Mouse (Mus musculus): ENCODE results near the gene Cygb. TPM values are rescaled to one million over a fixed set of nuclear protein-coding genes. Genes with fewer than 3 reads are reported as not detected.

The Cygb gene
- total and polyA plus RNA-seq, 2 experiments from 2014 or later = 21.1 to 38.8 TPM

DNA sequence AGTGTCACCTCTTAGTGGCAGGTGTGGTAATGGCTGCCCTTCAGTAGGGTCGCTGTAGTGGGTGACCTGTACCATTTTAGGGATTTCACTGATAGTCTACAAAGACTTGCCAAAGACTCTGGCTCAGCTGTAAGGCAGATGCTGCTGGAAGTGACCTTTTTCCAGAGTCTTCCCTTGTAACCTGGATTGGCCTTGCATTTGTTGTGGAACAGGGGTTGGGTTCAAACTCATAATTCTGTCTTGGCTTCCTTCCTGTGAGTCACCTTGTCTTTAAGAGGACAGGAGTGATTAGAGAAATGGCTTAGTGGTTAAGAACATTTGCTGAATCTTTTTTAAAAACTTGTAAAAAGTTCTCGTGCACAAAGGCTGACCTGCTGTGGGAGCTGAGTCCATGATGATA lies 19.3 kb upstream of the Cygb start:
- TF ChIP-seq EP300 (IDR thresholded peaks at IDR 0.05; ENCODE audit: low read depth) = no peak
- TF ChIP-seq CTCF (IDR thresholded peaks at IDR 0.05; ENCODE audit: low read depth) = no peak
- Histone ChIP-seq H3K4me1 (ENCODE audit: control insufficient read depth, insufficient read depth) (peaks cover 28% of the 10 kb centered on the region), H3K9me3 (replicated peaks; ENCODE audit: control insufficient read depth, low read length) (no peaks in the 10 kb centered on the region), H3K4me3 (ENCODE audit: low read depth, low read length) (no peak overlapping the region), H3K27me3 (ENCODE audit: control insufficient read depth, insufficient read depth, low read length) (no peaks in the 10 kb centered on the region), H3K27ac (ENCODE audit: low read depth) (no peak overlapping the region), H3K9ac (replicated peaks; ENCODE audit: low read depth, low read length) (0 out of 2 replicates have a peak overlapping the region, but pooled peaks have one; percentile 84), H3K36me3 (replicated peaks; ENCODE audit: control insufficient read depth, insufficient read depth, low read length) (peaks cover 51% of the 10 kb centered on the region), H3K4me2 (ENCODE audit: low read depth, low read length) (peak overlapping the region; percentile 98; the same call in 1 of the 2 replicates)
- ATAC-seq (ENCODE audit: insufficient read depth, low read depth) = no peak
- 72% methylated on average over 2 of the region's 2 CpGs for WGBS
- no peak for DNase-seq (ENCODE audit: low spot score)

DNA sequence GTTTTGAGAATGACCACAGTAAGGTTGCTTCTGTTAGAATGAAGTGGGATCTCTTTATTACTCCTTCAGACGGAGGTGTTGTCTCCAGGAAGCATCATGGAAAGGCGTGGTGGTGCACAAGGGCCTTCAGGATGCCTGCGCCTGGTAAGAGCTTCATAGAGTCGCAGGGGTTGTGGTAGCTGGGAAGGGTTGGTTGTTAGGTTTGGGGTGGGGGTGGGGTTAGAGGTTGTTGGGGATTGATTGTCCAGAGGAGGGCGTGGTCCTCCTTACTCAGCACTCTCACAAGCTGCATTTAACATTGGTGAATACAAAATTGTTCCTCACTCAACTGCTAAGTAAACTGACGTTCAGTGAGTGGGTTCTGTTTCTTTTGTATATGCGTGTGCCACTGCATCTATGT lies 18.5 kb upstream of the Cygb start:
- no peak for ATAC-seq (ENCODE audit: insufficient read depth, low read depth)
- Histone ChIP-seq H3K4me2 (ENCODE audit: low read depth, low read length) (peak overlapping the region; percentile 98), H3K27me3 (ENCODE audit: control insufficient read depth, insufficient read depth, low read length) (no peaks in the 10 kb centered on the region), H3K4me1 (ENCODE audit: control insufficient read depth, insufficient read depth) (peaks cover 28% of the 10 kb centered on the region), H3K9me3 (replicated peaks; ENCODE audit: control insufficient read depth, low read length) (no peaks in the 10 kb centered on the region), H3K36me3 (replicated peaks; ENCODE audit: control insufficient read depth, insufficient read depth, low read length) (peaks cover 47% of the 10 kb centered on the region), H3K4me3 (ENCODE audit: low read depth, low read length) (peak overlapping the region; percentile 67), H3K27ac (ENCODE audit: low read depth) (no peak overlapping the region), H3K9ac (replicated peaks; ENCODE audit: low read depth, low read length) (peak overlapping the region; percentile 84)
- TF ChIP-seq EP300 (IDR thresholded peaks at IDR 0.05; ENCODE audit: low read depth) (no peak), CTCF (IDR thresholded peaks at IDR 0.05; ENCODE audit: low read depth) (no peak; the same call in 1 of the 2 replicates)
- 17% methylated on average over 7 of the region's 7 CpGs for WGBS
- no peak for DNase-seq (ENCODE audit: low spot score)

DNA sequence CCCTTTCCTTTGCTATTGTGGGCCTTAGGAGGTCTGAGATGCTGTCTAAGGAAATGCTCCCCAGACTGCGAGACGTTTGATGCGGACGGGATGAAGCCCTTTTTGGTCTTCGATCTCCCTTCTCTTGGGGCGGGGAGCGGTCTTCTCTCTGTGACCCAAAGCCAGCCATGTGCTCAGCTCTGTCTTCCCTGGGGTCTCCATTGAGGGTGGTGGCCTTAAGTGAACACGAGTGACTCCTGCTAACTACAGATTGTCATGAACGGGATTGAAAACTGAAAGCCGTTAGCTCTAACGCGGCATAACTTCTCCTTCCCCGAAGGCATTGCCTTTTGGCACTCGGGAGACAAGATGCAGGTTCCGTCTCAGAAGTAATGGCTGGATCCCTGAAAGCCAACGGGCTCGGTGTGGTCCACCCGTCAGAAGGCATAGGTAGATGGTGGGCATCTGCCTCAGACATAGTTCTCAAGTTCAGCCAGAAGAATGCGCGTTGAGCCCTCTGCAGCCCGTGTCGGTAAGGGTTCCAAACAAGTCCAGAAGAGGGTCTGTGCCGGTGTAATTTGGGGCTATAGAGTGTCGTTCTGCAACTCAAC lies 17.8 kb upstream of the Cygb start:
- H3K27ac ChIP-seq (ENCODE audit: low read depth) = peak overlapping the region; percentile 83
- whole genome bisulfite sequencing = under 1% methylated on average over 24 of the region's 24 CpGs
- DNase-seq (ENCODE audit: low spot score) = no peak
- H3K4me1 ChIP-seq (ENCODE audit: control insufficient read depth, insufficient read depth) = peaks cover 28% of the 10 kb centered on the region
- no peaks in the 10 kb centered on the region for H3K27me3 ChIP-seq (ENCODE audit: control insufficient read depth, insufficient read depth, low read length)
- no peak for TF ChIP-seq EP300 (IDR thresholded peaks at IDR 0.05; ENCODE audit: low read depth)
- no peak for TF ChIP-seq CTCF (IDR thresholded peaks at IDR 0.05; ENCODE audit: low read depth)
- ATAC-seq (ENCODE audit: insufficient read depth, low read depth) = peak; percentile 1; the same call in 1 of the 2 replicates
- peak overlapping the region; percentile 67 for H3K4me3 ChIP-seq (ENCODE audit: low read depth, low read length)
- peak overlapping the region; percentile 84 for H3K9ac ChIP-seq (replicated peaks; ENCODE audit: low read depth, low read length)
- H3K9me3 ChIP-seq (replicated peaks; ENCODE audit: control insufficient read depth, low read length) = no peaks in the 10 kb centered on the region
- peak overlapping the region; percentile 98 for H3K4me2 ChIP-seq (ENCODE audit: low read depth, low read length)
- peaks cover 43% of the 10 kb centered on the region for H3K36me3 ChIP-seq (replicated peaks; ENCODE audit: control insufficient read depth, insufficient read depth, low read length)

DNA sequence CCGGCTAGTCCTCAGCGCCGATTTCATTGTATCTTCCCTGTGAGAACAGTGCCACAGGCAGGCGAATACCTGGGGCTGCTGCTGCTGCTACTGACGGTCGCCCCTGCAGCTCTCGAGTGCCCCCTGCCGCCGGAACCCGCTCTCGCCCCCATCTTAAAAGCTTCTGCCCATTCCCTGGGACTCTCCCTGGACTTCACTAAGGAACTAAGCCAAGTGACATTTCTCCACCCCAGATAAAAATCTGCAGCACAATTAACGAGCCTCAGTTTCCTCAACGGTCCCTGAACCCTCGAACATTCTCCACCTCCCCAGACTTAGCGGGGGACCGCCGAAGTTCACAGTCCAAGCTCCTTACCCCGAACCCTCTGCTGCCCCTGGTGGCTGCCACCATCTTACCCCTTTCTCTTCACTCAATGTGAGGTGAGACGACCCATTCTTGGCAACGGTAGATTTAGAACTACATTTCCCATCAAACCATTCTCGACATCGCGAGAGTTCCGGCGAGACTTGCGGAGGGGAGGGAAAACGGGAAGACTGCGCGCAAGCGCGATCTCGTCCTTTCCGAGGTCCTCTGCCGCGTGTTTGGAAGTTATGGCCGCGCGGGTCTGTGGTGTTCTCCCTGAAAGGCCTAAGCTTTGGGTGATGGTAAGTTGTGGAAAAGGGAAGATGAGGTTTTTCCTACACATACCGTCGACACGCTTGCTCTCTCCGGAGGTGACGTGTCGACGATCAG lies 17.2 kb upstream of the Cygb start:
- peak; percentile 94 for DNase-seq (ENCODE audit: low spot score)
- Histone ChIP-seq H3K9ac (replicated peaks; ENCODE audit: low read depth, low read length) (peak overlapping the region; percentile 84), H3K9me3 (replicated peaks; ENCODE audit: control insufficient read depth, low read length) (no peaks in the 10 kb centered on the region), H3K4me2 (ENCODE audit: low read depth, low read length) (peak overlapping the region; percentile 98), H3K27ac (ENCODE audit: low read depth) (peak overlapping the region; percentile 83), H3K4me3 (ENCODE audit: low read depth, low read length) (peak overlapping the region; percentile 67), H3K36me3 (replicated peaks; ENCODE audit: control insufficient read depth, insufficient read depth, low read length) (peaks cover 36% of the 10 kb centered on the region), H3K27me3 (ENCODE audit: control insufficient read depth, insufficient read depth, low read length) (no peaks in the 10 kb centered on the region), H3K4me1 (ENCODE audit: control insufficient read depth, insufficient read depth) (peaks cover 28% of the 10 kb centered on the region)
- under 1% methylated on average over 45 of the region's 45 CpGs for WGBS
- peak; percentile 62 for TF ChIP-seq CTCF (IDR thresholded peaks at IDR 0.05; ENCODE audit: low read depth)
- TF ChIP-seq EP300 (IDR thresholded peaks at IDR 0.05; ENCODE audit: low read depth) = peak; percentile 69; the same call in 1 of the 2 replicates
- ATAC-seq (ENCODE audit: insufficient read depth, low read depth) = peak; percentile 84

DNA sequence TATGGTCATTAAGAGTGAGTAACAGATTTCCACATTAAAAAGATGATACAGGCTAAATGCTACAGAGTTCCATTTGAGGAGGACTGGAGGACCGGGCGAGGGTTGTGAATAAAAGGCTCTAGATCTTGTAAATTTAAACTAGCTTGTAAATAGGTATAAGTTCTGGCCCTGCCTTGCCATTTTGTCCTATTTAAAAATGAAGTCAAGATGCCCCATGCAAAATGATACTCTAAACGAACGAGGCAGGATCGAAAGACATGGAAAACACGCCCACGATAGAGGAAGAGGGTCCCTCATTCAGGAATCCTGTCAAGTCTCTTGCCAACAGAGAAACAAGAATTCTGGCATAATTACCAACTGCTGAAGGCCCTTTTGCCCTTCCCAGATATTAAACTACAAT lies 16.3 kb upstream of the Cygb start:
- H3K9ac ChIP-seq (replicated peaks; ENCODE audit: low read depth, low read length) = no peak overlapping the region
- H3K4me2 ChIP-seq (ENCODE audit: low read depth, low read length) = no peak overlapping the region
- H3K36me3 ChIP-seq (replicated peaks; ENCODE audit: control insufficient read depth, insufficient read depth, low read length) = peaks cover 27% of the 10 kb centered on the region
- no peaks in the 10 kb centered on the region for H3K27me3 ChIP-seq (ENCODE audit: control insufficient read depth, insufficient read depth, low read length)
- peaks cover 28% of the 10 kb centered on the region for H3K4me1 ChIP-seq (ENCODE audit: control insufficient read depth, insufficient read depth)
- no peak overlapping the region for H3K27ac ChIP-seq (ENCODE audit: low read depth)
- no peak overlapping the region for H3K4me3 ChIP-seq (ENCODE audit: low read depth, low read length)
- DNase-seq (ENCODE audit: low spot score) = no peak
- H3K9me3 ChIP-seq (replicated peaks; ENCODE audit: control insufficient read depth, low read length) = no peaks in the 10 kb centered on the region
- no peak for ATAC-seq (ENCODE audit: insufficient read depth, low read depth)
- TF ChIP-seq CTCF (IDR thresholded peaks at IDR 0.05; ENCODE audit: low read depth) (no peak), EP300 (IDR thresholded peaks at IDR 0.05; ENCODE audit: low read depth) (no peak)
- WGBS = 78% methylated on average over 7 of the region's 7 CpGs

Data from heart, postnatal 0 days (tissue).